Mouse (Mus musculus) ovary, adult 18-20 months (tissue): ENCODE data around the gene Gm5624.
"Not testable (repeated sequence)": the region's sequence is repeated elsewhere in the genome, so short reads cannot be mapped to it uniquely, and the experiment has no call there.

Experiments
- DNase-seq: peaks from one replicate; pipeline ENCODE4 v3.0.0; 2022; ENCODE audit warnings: low spot score, mixed read lengths

The Gm5624 gene

DNA sequence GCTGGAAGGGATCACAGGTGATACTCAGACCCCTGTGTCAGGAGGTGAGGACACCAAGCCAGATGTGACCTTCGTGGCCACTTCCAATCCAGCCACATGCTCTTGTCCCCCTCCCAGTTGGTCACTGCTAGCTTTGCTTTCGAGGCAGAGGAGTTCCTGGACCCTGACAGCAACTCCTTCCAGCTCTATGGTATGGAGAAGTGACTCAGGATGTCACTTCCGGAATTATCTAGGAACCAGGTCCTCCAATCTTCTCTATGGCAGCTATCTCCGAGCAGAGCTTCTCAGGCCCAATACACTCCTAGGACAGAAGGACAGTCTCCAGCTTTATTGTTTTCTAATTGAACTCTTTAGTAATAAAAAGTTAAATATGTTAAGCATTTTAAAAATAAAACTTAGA is at the start of gene Gm5624:
Gene Gm5624 (minus strand): TSS at position 202 of the 400 bp plus-strand sequence.
- DNase-seq, result not testable (repeated sequence)

DNA sequence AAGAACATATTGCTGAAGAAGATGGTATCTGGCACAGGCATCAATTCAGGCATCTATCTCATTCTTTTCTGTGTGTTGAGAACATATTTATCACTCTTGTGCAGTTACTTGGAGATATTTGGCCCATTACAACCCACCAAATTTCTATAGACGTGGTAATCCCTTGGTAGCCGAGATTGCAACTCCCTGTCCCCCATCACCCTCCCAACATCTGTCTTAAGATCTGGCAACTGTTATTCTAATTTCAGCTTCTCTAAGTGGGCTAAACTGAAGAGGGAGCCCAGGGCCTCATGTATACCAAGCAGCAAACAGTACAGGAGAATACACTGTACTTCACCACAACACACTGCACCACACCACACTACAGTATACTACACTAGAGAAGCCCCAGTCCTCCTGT is 36.0 kb downstream of the Gm5624 start:
- not testable (repeated sequence) for DNase-seq

DNA sequence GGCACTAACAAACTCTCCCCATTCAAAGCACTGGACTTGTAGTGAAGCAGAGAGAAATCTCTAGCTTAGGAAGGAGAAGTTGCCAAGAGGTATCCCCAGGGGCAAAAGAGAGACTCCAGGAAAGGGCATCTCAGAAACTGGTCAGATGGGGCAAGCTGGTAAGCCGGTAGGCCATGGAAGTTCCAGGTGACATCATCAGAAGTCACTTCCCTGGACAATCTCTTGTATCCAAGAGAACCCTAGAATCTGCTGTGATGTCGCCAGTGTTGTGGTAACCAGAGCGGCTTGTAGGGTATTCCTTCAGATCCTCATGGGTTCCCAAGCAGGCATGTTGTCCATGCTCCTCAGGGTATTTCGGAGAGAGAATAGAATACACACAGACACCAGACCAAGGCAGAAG is 44.9 kb downstream of the Gm5624 start, which contains the start of gene Gm8247:
Gene Gm8247 (plus strand): TSS at position 301 of the 400 bp plus-strand sequence.
- DNase-seq, result not testable (repeated sequence)

DNA sequence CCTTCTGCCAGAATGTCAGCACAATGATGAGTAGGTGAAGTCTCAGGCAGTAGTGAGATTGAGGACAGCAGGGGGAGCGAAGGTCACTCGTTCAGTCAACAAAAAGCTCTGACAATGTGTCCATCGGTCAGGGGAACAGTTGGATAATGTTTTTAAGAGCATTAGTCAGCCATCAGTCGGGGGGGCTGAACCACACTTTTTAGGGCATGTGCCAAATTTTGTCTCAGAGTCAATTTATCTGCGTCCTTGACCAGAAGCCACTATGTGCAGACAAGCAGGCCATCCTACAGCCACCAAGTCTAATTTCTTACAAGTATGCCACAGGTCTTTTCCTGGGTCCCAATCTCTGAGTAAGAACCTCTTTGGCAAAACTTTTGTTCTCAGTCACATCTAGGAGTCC is 79.8 kb downstream of the Gm5624 start:
- DNase-seq, result peak; percentile 1

DNA sequence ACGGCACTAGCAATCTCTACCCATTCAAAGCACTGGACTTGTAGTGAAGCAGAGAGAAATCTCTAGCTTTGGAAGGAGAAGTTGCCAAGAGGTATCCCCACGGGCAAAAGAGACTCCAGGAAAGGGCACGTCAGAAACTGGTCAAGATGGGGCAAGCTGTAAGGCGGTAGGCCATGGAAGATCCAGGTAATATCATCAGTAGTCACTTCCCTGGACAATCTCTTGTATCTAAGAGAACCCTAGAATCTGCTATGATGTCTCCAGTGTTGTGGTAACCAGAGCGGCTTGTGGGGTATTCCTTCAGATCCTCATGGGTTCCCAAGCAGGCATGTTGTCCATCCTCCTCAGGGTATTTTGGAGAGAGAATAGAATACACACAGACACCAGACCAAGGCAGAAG is 109.8 kb downstream of the Gm5624 start, which contains the start of gene Gm17093:
Gene Gm17093 (plus strand): TSS at position 301 of the 400 bp plus-strand sequence.
- DNase-seq, result not testable (repeated sequence)
